Mouse (Mus musculus) intestine, embryonic 15.5 days (tissue): Measurements from ENCODE around the gene Specc1l. TPM values are rescaled to one million over a fixed set of nuclear protein-coding genes. Genes with fewer than 3 reads are reported as not detected.

Source experiments
- ATAC-seq: fragments of 200-750 bp; cut with Nextera tagmentation; 2 replicates; pipeline ENCODE4 v1.8.0; 2017; ENCODE audit warnings: moderate TSS enrichment, moderate library complexity
- H3K27ac ChIP-seq: fragments of 300-500 bp; sonication (generic); 2 replicates; pipeline ENCODE4 v1.5.1; 2015; ENCODE audit warnings: mild to moderate bottlenecking, inconsistent platforms
- H3K27me3 ChIP-seq: fragments of 300-500 bp; sonication (generic); replicated peaks from 2 replicates; pipeline ENCODE4 v1.6.1; 2015; ENCODE audit warnings: inconsistent platforms
- H3K36me3 ChIP-seq: fragments of 300-500 bp; sonication (generic); 2 replicates; pipeline ENCODE4 v1.6.1; 2015; ENCODE audit warnings: inconsistent platforms
- H3K4me1 ChIP-seq: fragments of 300-500 bp; sonication (generic); replicated peaks from 2 replicates; pipeline ENCODE4 v1.6.1; 2015; ENCODE audit warnings: inconsistent platforms
- H3K4me2 ChIP-seq: fragments of 300-500 bp; sonication (generic); replicated peaks from 2 replicates; pipeline ENCODE4 v1.6.1; 2015; ENCODE audit warnings: mild to moderate bottlenecking, inconsistent platforms
- H3K4me3 ChIP-seq: fragments of 300-500 bp; sonication (generic); replicated peaks from 2 replicates; pipeline ENCODE4 v1.5.1; 2015; ENCODE audit warnings: inconsistent platforms
- H3K9ac ChIP-seq: fragments of 300-500 bp; sonication (generic); 2 replicates; pipeline ENCODE4 v1.6.1; 2015; ENCODE audit warnings: inconsistent platforms
- H3K9me3 ChIP-seq: fragments of 300-500 bp; sonication (generic); 2 replicates; pipeline ENCODE4 v1.6.1; 2016; ENCODE audit warnings: inconsistent platforms
- WGBS: fragments of 180-500 bp; shearing (Covaris S2); methylation state at CpG from one replicate; pipeline ENCODE4 v1.1.7; 2015; 5-methylcytosine and 5-hydroxymethylcytosine counted together
- polyA plus RNA-seq: library from polyadenylated mRNA; unstranded; fragments of >200 nt; fragmentation: Nextera tagmentation; extraction: Ambion mirVana; gene quantifications from 2 replicates; pipeline ENCODE4 v1.2.1, GENCODE M21; 2015

The Specc1l gene
- polyA plus RNA-seq, 1 experiment from 2014 or later = 27.4 TPM

DNA sequence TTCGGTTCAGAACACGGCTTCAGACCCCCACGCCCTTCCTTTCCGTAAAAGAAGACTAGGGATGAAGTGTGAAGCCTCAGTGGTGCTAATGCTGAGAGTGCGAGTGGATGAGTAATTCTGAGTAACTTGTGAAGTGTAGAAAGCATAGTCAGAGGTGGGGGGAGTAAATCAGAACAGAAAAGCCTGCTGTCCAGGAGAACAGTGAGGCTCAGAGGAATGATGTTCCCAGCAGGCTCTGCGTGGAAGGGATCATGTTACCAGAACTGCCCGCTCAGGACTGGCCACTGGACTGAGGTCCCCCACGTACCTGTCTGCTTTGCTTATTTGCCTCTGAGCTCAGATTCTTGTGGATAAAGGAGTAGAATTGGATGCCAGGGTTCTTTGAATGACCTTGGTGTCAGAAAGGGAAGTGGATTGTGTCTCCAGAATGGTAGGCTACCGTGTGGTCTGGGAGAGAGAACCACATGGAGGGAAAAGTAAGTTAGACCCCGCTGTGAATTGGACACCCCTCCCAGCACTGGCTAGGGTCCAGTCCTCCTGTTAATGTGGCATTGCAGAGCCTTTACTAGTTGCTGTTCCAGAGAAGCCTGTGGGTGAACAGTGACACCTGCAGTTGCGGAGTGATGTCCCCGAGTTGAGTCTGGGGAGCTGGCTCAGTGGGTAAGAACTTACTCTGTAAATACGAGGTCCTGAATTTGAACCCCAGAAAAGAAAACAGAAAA, 40.6 kb downstream of the Specc1l start:
- Histone ChIP-seq H3K36me3 (peaks cover 6% of the 10 kb centered on the region; the same call in 1 of the 2 replicates), H3K9ac (no peak overlapping the region), H3K9me3 (no peaks in the 10 kb centered on the region), H3K27ac (no peak overlapping the region), H3K4me1 (no peaks in the 10 kb centered on the region), H3K4me3 (no peak overlapping the region), H3K27me3 (no peaks in the 10 kb centered on the region), H3K4me2 (no peak overlapping the region)
- no peak for ATAC-seq
- WGBS = 67% methylated on average over 13 of the region's 13 CpGs

DNA sequence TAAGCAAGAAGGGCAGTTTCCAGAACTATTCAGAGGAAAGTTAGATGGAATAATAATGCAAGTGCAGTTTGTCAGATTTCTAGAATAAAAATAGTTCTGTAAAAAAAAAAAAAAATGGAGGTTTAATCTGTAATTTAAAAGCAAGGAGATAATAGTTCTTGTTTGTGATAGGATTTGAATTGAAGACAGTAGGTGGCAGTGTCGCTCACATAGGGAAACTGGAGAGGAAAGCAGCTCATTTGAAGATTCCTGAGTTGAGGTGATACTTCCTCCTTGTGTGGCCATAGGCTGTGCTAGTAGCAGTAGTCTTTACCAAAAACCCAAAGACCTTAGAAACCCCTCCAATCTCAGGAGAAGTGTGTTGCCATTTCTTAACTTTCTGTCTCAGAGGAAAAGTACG, 43.2 kb downstream of the Specc1l start:
- no peaks in the 10 kb centered on the region for H3K9me3 ChIP-seq
- H3K4me1 ChIP-seq = peaks cover 5% of the 10 kb centered on the region; the same call in 1 of the 2 replicates
- no peak overlapping the region for H3K4me3 ChIP-seq
- H3K9ac ChIP-seq = no peak overlapping the region
- no peak overlapping the region for H3K4me2 ChIP-seq
- 62% methylated on average over 2 of the region's 2 CpGs for WGBS
- H3K27ac ChIP-seq = no peak overlapping the region
- no peaks in the 10 kb centered on the region for H3K27me3 ChIP-seq
- peaks cover 10% of the 10 kb centered on the region; the same call in 1 of the 2 replicates for H3K36me3 ChIP-seq
- no peak for ATAC-seq

DNA sequence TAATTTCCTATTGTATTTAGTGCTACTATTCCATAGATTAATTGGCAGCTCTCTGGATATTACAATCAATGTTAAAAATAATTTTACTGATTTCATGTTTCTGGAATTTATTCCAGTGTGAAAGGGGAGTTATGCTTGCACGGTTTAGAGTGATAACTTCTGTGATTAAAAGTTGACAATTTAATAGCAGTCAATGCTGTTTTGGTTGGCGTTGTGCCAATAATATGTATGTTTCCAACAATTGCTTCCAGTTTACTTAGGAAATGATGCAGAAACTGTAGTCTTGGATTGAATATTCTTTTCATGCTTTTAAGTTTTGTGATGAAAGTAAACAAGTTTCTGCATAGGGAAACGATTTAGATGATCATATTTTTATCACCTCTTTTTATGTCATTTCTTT, 45.5 kb downstream of the Specc1l start:
- Histone ChIP-seq H3K4me3 (no peak overlapping the region), H3K9me3 (no peaks in the 10 kb centered on the region), H3K36me3 (peaks cover 19% of the 10 kb centered on the region; the same call in 1 of the 2 replicates), H3K4me2 (no peak overlapping the region), H3K9ac (no peak overlapping the region), H3K4me1 (peaks cover 5% of the 10 kb centered on the region; the same call in 1 of the 2 replicates), H3K27ac (no peak overlapping the region), H3K27me3 (no peaks in the 10 kb centered on the region)
- ATAC-seq = no peak
- 61% methylated on average over 3 of the region's 3 CpGs for WGBS

DNA sequence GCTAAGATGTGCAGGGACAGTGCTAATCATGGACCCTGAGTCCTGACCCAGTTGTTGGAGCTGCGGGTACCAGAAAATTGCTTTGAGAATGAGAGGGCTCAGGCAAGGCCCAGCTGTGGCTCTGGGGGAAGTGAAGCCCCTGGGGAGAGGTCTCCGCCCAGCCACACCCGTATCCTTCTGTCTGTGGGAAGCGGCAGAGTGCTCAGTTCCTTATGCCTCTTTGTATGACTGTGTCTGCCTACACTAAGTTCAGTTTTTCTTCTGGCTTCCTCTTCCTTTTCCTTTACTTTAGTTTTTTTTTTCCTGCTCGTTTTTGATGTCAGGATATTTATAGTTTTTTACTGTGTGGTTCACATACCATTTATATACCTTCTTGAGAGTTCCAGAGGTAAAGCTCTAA, 46.4 kb downstream of the Specc1l start:
- Histone ChIP-seq H3K27me3 (no peaks in the 10 kb centered on the region), H3K9me3 (no peaks in the 10 kb centered on the region), H3K27ac (no peak overlapping the region), H3K4me1 (peaks cover 5% of the 10 kb centered on the region; the same call in 1 of the 2 replicates), H3K9ac (no peak overlapping the region), H3K36me3 (peaks cover 23% of the 10 kb centered on the region), H3K4me2 (no peak overlapping the region), H3K4me3 (no peak overlapping the region)
- 60% methylated on average over 5 of the region's 5 CpGs for WGBS
- ATAC-seq = no peak

DNA sequence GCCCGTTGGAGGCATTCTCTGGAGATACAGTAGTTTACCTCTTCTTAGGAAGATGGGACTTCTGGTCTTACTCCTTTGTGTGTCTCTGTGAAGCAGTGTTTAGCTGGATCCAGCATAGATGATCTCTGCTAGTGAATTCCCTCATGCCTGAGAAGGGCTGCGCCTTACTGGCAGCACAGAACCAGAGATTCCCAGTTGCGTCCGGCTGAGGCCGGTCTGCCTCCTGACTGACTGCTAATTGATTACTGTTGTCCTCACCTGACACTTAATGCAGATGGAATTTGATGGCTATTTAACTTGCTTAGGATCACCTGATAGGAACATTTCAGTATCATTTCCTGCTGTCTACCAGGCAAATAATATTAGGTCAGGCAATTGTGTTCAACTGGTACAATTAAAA, 49.4 kb downstream of the Specc1l start:
- no peak overlapping the region for H3K4me2 ChIP-seq
- no peak for ATAC-seq
- no peak overlapping the region for H3K27ac ChIP-seq
- no peaks in the 10 kb centered on the region for H3K27me3 ChIP-seq
- WGBS = 92% methylated on average over 5 of the region's 5 CpGs
- H3K4me1 ChIP-seq = peaks cover 5% of the 10 kb centered on the region; the same call in 1 of the 2 replicates
- H3K9me3 ChIP-seq = no peaks in the 10 kb centered on the region
- no peak overlapping the region for H3K9ac ChIP-seq
- H3K4me3 ChIP-seq = no peak overlapping the region
- peaks cover 36% of the 10 kb centered on the region for H3K36me3 ChIP-seq

DNA sequence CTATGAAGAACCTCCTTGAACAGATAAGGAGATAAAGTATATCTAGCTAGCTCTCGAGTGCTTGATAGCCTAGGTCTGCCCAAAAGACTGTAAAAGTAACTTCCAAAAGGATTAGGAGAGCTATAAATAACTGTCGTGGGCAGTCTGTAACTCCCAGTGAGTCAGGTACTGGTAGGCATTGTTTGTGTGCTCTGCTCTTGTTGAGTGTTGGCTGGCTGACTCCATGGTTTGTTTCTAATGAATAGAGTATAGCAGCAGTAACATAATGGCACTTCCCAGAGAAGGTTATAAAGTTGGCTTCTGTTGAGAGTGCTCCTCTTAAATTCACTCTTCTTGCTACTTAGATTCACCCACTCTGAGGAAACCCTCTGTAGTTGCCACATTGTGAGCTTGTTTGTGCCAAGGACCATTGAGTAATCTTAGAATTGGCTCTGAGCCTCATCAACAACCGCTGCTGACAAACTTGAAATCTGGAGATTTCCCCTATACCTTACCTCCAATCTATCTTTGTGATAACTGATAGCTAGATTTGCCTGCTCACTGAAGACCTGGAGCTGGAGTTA, 53.2 kb downstream of the Specc1l start:
- 72% methylated on average over 3 of the region's 3 CpGs for WGBS
- Histone ChIP-seq H3K4me2 (no peak overlapping the region), H3K9ac (no peak overlapping the region), H3K27me3 (no peaks in the 10 kb centered on the region), H3K27ac (no peak overlapping the region), H3K9me3 (no peaks in the 10 kb centered on the region), H3K4me1 (no peaks in the 10 kb centered on the region), H3K4me3 (no peak overlapping the region), H3K36me3 (peaks cover 36% of the 10 kb centered on the region)
- no peak for ATAC-seq

DNA sequence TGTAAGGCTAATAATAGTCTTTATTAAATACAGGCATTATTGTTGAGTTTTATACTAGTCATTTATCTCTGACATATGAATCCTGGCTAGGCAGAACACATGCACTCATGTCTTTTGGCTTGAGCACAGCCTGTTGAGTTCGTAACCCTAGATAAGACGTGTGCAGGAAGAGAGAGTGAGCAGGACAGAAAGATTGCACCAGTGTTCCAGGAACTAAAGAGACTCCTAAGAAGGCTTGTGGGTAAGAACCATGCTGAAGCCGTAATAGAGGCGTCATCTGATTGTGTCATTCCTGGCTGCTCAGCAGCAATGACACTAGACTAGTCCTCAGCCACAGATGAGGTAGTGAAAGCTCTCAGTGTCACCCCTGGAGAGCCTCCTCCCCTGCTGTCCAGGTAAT, 61.1 kb downstream of the Specc1l start:
- Histone ChIP-seq H3K27ac (no peak overlapping the region), H3K9ac (no peak overlapping the region), H3K36me3 (peaks cover 15% of the 10 kb centered on the region), H3K4me3 (no peak overlapping the region), H3K4me1 (no peaks in the 10 kb centered on the region), H3K9me3 (no peaks in the 10 kb centered on the region), H3K4me2 (no peak overlapping the region), H3K27me3 (no peaks in the 10 kb centered on the region)
- no peak for ATAC-seq
- WGBS = 89% methylated on average over 4 of the region's 4 CpGs

DNA sequence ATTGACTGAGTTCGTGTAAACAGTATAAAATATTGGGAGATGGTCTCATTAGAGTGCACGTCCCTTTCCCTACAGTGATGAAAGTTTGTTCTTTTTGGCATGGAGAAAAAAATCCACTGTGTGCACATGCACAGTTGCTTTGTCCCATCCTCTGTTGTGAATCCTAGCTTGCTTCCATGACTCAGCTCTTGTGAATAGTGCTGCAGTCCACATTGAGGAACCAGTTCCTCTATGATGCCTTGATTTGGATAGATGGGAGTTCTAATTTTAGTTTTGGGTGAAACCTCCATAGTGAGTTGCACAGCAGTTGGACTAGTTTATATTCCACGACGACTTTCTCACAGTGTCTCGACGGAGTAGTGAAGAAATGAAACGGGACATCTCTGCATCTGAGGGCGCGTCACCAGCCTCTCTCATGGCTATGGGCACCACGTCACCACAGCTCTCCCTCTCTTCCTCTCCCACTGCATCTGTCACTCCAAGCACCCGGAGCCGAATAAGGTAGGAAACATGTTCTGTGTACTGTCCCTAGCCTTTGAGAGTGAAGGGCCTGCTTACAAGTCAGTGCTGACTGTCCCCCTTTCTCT, 64.6 kb downstream of the Specc1l start:
- Histone ChIP-seq H3K4me2 (no peak overlapping the region), H3K4me1 (no peaks in the 10 kb centered on the region), H3K27me3 (no peaks in the 10 kb centered on the region), H3K4me3 (no peak overlapping the region), H3K27ac (no peak overlapping the region), H3K36me3 (peaks cover 11% of the 10 kb centered on the region), H3K9ac (no peak overlapping the region), H3K9me3 (no peaks in the 10 kb centered on the region)
- ATAC-seq = no peak
- WGBS = 88% methylated on average over 12 of the region's 12 CpGs

DNA sequence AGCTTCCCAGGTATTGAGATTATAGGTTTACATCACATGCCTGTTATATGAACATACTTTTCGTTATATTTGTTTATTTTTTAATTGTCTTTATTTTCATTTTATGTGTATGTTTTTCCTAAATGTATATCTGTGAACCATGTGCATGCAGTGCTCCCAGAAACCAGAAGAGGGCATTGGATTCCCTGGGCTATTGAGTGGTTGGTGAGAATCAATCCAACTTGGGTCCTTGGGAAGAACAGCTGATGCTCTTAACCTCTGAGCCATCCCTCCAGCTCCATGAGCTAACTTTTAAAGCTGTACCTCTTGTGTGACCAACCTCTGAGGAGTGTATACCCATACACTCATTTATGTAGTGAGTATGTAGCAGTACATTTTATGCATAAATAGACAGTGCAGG, 65.6 kb downstream of the Specc1l start:
- Histone ChIP-seq H3K4me1 (no peaks in the 10 kb centered on the region), H3K27ac (no peak overlapping the region), H3K27me3 (no peaks in the 10 kb centered on the region), H3K4me3 (no peak overlapping the region), H3K4me2 (no peak overlapping the region), H3K36me3 (peaks cover 11% of the 10 kb centered on the region), H3K9me3 (no peaks in the 10 kb centered on the region), H3K9ac (no peak overlapping the region)
- no peak for ATAC-seq
- 85% methylated on average over 1 of the region's 1 CpGs for WGBS

DNA sequence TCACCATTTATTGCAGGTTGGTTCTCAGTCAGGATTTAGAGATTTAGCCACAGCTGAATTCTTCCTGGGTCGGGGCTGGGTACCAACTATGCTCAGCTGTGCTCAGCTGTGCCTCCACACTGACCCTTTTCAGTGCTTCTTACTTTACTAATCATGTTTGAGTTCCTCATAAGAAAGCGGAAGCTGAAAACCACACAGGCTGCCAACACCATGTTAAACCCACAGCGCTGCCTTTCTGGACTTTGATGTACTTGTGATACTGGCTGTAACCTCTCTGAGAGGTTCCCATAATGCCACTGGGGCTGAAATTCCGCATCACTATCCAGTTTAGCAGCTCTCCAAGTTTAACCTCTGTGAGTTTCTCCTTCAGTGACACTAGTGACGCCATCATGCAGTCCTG, 70.8 kb downstream of the Specc1l start:
- 0 out of 2 replicates have a peak, but pooled peaks cover 1% of the 10 kb centered on the region for H3K4me1 ChIP-seq
- H3K27me3 ChIP-seq = no peaks in the 10 kb centered on the region
- no peak for ATAC-seq
- H3K9ac ChIP-seq = no peak overlapping the region
- H3K27ac ChIP-seq = no peak overlapping the region
- H3K36me3 ChIP-seq = peaks cover 6% of the 10 kb centered on the region; the same call in 1 of the 2 replicates
- WGBS = 90% methylated on average over 5 of the region's 5 CpGs
- no peaks in the 10 kb centered on the region for H3K9me3 ChIP-seq
- H3K4me3 ChIP-seq = no peak overlapping the region
- H3K4me2 ChIP-seq = no peak overlapping the region

DNA sequence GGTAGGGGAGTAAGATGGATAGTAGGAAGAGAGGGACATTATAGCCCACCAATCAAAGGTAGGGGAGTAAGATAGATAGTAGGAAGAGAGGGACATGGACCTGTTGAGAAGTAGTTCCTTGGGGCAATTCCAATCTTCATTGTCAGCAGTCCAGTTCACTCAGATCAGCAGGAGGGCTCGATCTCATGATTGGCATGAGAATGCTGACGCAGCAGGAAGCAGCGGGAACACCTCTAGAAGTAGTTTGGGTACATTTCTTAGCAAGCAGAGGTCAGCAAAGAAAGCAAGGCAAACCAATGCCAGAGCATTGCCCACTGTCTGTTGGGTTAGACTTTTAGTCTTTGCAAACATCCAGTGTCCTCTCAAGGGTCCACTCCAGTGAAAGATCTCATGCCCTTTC, 71.9 kb downstream of the Specc1l start:
- Histone ChIP-seq H3K27ac (no peak overlapping the region), H3K4me2 (no peak overlapping the region), H3K27me3 (no peaks in the 10 kb centered on the region), H3K36me3 (peaks cover 6% of the 10 kb centered on the region; the same call in 1 of the 2 replicates), H3K4me3 (no peak overlapping the region), H3K9ac (no peak overlapping the region), H3K4me1 (0 out of 2 replicates have a peak, but pooled peaks cover 3% of the 10 kb centered on the region), H3K9me3 (no peaks in the 10 kb centered on the region)
- no peak for ATAC-seq
- 94% methylated on average over 3 of the region's 3 CpGs for WGBS

DNA sequence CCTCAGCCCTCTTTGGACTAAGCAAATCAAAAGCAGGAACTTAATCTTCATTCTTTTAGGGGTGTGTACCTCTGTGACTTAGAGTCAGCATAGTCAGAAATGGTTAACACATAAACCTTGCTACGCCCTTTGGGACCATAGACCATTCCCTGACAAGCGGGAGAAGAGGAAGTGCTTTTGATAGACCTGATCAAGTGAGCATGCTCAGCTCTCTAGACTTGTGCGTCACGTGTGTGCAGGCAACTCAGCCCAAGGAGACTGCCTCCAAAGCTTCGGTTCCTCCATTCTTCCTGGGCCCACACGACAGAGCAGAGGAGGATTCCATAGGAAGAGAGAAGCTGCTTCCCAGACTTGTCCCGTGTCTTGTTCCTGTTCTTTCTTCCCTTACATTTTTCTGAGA, 76.7 kb downstream of the Specc1l start:
- Histone ChIP-seq H3K4me2 (no peak overlapping the region), H3K9ac (no peak overlapping the region), H3K36me3 (0 out of 2 replicates have a peak, but pooled peaks cover 2% of the 10 kb centered on the region), H3K9me3 (no peaks in the 10 kb centered on the region), H3K4me1 (0 out of 2 replicates have a peak, but pooled peaks cover 3% of the 10 kb centered on the region), H3K4me3 (no peak overlapping the region), H3K27ac (no peak overlapping the region; the same call in 1 of the 2 replicates), H3K27me3 (no peaks in the 10 kb centered on the region)
- WGBS = 71% methylated on average over 7 of the region's 7 CpGs
- peak; percentile 88 for ATAC-seq
